ENCODE assay signal across 13 mouse cellular contexts in the genomic region with DNA sequence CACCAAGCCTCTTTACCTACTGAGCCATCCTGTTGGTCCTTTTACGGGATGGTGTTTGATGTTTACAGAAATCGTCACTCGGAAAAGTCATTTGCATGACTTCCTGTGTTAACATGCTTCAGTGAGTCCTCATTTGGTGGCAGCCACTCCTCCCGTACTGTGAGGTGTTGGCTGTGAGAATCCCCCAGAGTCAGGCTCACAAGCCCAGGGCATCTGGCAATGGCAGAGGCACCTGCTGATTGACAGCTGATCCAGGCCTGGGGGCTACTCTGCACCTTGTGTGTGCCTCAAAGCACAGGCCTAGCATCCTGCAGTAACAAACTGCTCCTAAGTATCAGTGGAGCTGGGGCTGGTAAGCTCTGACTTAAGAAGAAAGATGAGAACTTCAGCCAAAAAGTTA.
DNase-seq lines count a peak whose midpoint lies in the region; ATAC-seq and TF ChIP-seq lines count a peak whose summit lies in the region.
"Had no signal": no experiment of that assay in that cellular context is flagged by ENCODE, and none has a peak within 500 bp of the region (broad histone marks: within the 10 kb centered on the region; RNA-seq: fewer than 3 reads in every experiment).

No protein-coding gene starts in this region.

- DNase-seq in hindbrain, embryonic 11.5 days (ENCODE audit: low spot score) = no peak
- peak; percentile 79 for DNase-seq in midbrain, embryonic 11.5 days (ENCODE audit: low spot score, missing footprints)
- peak; percentile 54 for DNase-seq in brain, embryonic 14.5 days (ENCODE audit: low read depth)
- DNase-seq in heart, postnatal 25 days (ENCODE audit: low spot score) = no peak
- DNase-seq: adrenal gland, postnatal 10 days; cerebellum, adult 9-11 months; layer of hippocampus, postnatal 36 days; liver, embryonic 13.5 days; thymus, postnatal 36 days had no signal

- 35% methylated on average over 4 of the region's 4 CpGs for WGBS in hindbrain, embryonic 12.5 days
- 57% methylated on average over 4 of the region's 4 CpGs for WGBS in hindbrain, embryonic 11.5 days
- WGBS in midbrain, embryonic 11.5 days = 67% methylated on average over 4 of the region's 4 CpGs
- WGBS in midbrain, embryonic 16.5 days = 39% methylated on average over 4 of the region's 4 CpGs

- H3K36me3 ChIP-seq in hindbrain, embryonic 12.5 days = no peaks in the 10 kb centered on the region
- H3K36me3 ChIP-seq in hindbrain, embryonic 11.5 days (ENCODE audit: control insufficient read depth, insufficient read depth, low read length) = no peaks in the 10 kb centered on the region
- no peaks in the 10 kb centered on the region for H3K36me3 ChIP-seq in midbrain, embryonic 11.5 days (ENCODE audit: control insufficient read depth, insufficient read depth, low read length)
- H3K36me3 ChIP-seq in midbrain, embryonic 16.5 days (ENCODE audit: control insufficient read depth, insufficient read depth, low read length) = no peaks in the 10 kb centered on the region
- H3K36me3 ChIP-seq: limb, embryonic 10.5 days; liver, embryonic 13.5 days had no signal

- ATAC-seq in hindbrain, embryonic 12.5 days (ENCODE audit: low FRiP score) = peak; percentile 61; the same call in 1 of the 2 replicates
- ATAC-seq in hindbrain, embryonic 11.5 days (ENCODE audit: low FRiP score) = no peak
- ATAC-seq in midbrain, embryonic 11.5 days (ENCODE audit: low FRiP score) = no peak
- ATAC-seq in midbrain, embryonic 16.5 days = no peak
- ATAC-seq in neutrophil, adult 5-6 weeks (ENCODE audit: extremely low read depth, insufficient number of reproducible peaks, low FRiP score, poor library complexity, severe bottlenecking) = peak; percentile 86

- H3K9me3 ChIP-seq in hindbrain, embryonic 12.5 days (replicated peaks) = no peaks in the 10 kb centered on the region
- H3K9me3 ChIP-seq in hindbrain, embryonic 11.5 days (ENCODE audit: control insufficient read depth, low read length) = no peaks in the 10 kb centered on the region
- no peaks in the 10 kb centered on the region for H3K9me3 ChIP-seq in midbrain, embryonic 11.5 days (ENCODE audit: control insufficient read depth, low read length)
- no peaks in the 10 kb centered on the region for H3K9me3 ChIP-seq in midbrain, embryonic 16.5 days (replicated peaks; ENCODE audit: control insufficient read depth, low read length, poor library complexity, severe bottlenecking)
- H3K9me3 ChIP-seq: limb, embryonic 10.5 days; liver, embryonic 13.5 days had no signal

- H3K4me3 ChIP-seq in hindbrain, embryonic 12.5 days = no peak overlapping the region
- no peak overlapping the region for H3K4me3 ChIP-seq in hindbrain, embryonic 11.5 days (ENCODE audit: low read depth, low read length)
- no peak overlapping the region for H3K4me3 ChIP-seq in midbrain, embryonic 11.5 days (ENCODE audit: low read depth, low read length)
- no peak overlapping the region for H3K4me3 ChIP-seq in midbrain, embryonic 16.5 days (ENCODE audit: low read depth, low read length)
- H3K4me3 ChIP-seq: limb, embryonic 10.5 days; liver, embryonic 13.5 days had no signal

- H3K4me1 ChIP-seq in hindbrain, embryonic 12.5 days = peaks cover 2% of the 10 kb centered on the region; the same call in 1 of the 2 replicates
- H3K4me1 ChIP-seq in hindbrain, embryonic 11.5 days (replicated peaks; ENCODE audit: control insufficient read depth, insufficient read depth, low read length) = no peaks in the 10 kb centered on the region
- H3K4me1 ChIP-seq in midbrain, embryonic 11.5 days (ENCODE audit: control insufficient read depth, insufficient read depth, low read length) = 0 out of 2 replicates have a peak, but pooled peaks cover 2% of the 10 kb centered on the region
- H3K4me1 ChIP-seq in midbrain, embryonic 16.5 days (ENCODE audit: control insufficient read depth, insufficient read depth, low read length) = no peaks in the 10 kb centered on the region
- H3K4me1 ChIP-seq: liver, embryonic 13.5 days had no signal

- no peak overlapping the region for H3K4me2 ChIP-seq in hindbrain, embryonic 12.5 days (replicated peaks)
- no peak overlapping the region for H3K4me2 ChIP-seq in hindbrain, embryonic 11.5 days (replicated peaks; ENCODE audit: low read depth, low read length)
- no peak overlapping the region for H3K4me2 ChIP-seq in midbrain, embryonic 11.5 days
- no peak overlapping the region for H3K4me2 ChIP-seq in midbrain, embryonic 16.5 days (ENCODE audit: low read length)
- H3K4me2 ChIP-seq: liver, embryonic 13.5 days had no signal

- no peaks in the 10 kb centered on the region for H3K27me3 ChIP-seq in hindbrain, embryonic 12.5 days
- no peaks in the 10 kb centered on the region for H3K27me3 ChIP-seq in hindbrain, embryonic 11.5 days (ENCODE audit: control insufficient read depth, insufficient read depth, low read length)
- no peaks in the 10 kb centered on the region for H3K27me3 ChIP-seq in midbrain, embryonic 11.5 days (ENCODE audit: control insufficient read depth, insufficient read depth, low read length)
- H3K27me3 ChIP-seq in midbrain, embryonic 16.5 days (ENCODE audit: control insufficient read depth, insufficient read depth, low read depth, low read length) = no peaks in the 10 kb centered on the region
- H3K27me3 ChIP-seq: liver, embryonic 13.5 days had no signal

- intact Hi-C loops in heart, postnatal 25 days (cut with DNase I) = no loop called here

- H3K9ac ChIP-seq in hindbrain, embryonic 12.5 days = no peak overlapping the region
- no peak overlapping the region for H3K9ac ChIP-seq in hindbrain, embryonic 11.5 days (ENCODE audit: low read depth, low read length)
- H3K9ac ChIP-seq in midbrain, embryonic 11.5 days (ENCODE audit: low read length) = no peak overlapping the region
- H3K9ac ChIP-seq in midbrain, embryonic 16.5 days (ENCODE audit: low read depth, low read length) = no peak overlapping the region
- H3K9ac ChIP-seq: liver, embryonic 13.5 days had no signal

- no peak overlapping the region for H3K27ac ChIP-seq in hindbrain, embryonic 12.5 days
- H3K27ac ChIP-seq in hindbrain, embryonic 11.5 days (ENCODE audit: low read depth, low read length) = no peak overlapping the region
- H3K27ac ChIP-seq in midbrain, embryonic 11.5 days (ENCODE audit: low read depth, low read length) = no peak overlapping the region
- H3K27ac ChIP-seq in midbrain, embryonic 16.5 days (ENCODE audit: low read length) = no peak overlapping the region
- H3K27ac ChIP-seq: limb, embryonic 10.5 days; liver, embryonic 13.5 days had no signal

- TF ChIP-seq CTCF in brain, embryonic 14.5 days (IDR thresholded peaks at IDR 0.05; ENCODE audit: borderline replicate concordance, extremely low read depth, insufficient read depth, insufficient read length) = no peak

- TF ChIP-seq POLR2A in brain, embryonic 14.5 days (IDR thresholded peaks at IDR 0.05; ENCODE audit: borderline replicate concordance, extremely low read depth, insufficient read depth, insufficient read length, poor library complexity, severe bottlenecking) = no peak

Comparison
In these comparisons a context has a peak if more than half of its experiments do, and no peak if none do; other contexts are left out.
1. ATAC-seq: peak in hindbrain, embryonic 12.5 days (single experiment) and neutrophil, adult 5-6 weeks (single experiment); none in hindbrain, embryonic 11.5 days (single experiment), midbrain, embryonic 11.5 days (single experiment) and midbrain, embryonic 16.5 days (single experiment).
2. DNase-seq: peak in midbrain, embryonic 11.5 days (single experiment) and brain, embryonic 14.5 days (single experiment); none in hindbrain, embryonic 11.5 days (single experiment) and heart, postnatal 25 days (single experiment).